ENCODE assay signal across 8 mouse cellular contexts in the genomic region with DNA sequence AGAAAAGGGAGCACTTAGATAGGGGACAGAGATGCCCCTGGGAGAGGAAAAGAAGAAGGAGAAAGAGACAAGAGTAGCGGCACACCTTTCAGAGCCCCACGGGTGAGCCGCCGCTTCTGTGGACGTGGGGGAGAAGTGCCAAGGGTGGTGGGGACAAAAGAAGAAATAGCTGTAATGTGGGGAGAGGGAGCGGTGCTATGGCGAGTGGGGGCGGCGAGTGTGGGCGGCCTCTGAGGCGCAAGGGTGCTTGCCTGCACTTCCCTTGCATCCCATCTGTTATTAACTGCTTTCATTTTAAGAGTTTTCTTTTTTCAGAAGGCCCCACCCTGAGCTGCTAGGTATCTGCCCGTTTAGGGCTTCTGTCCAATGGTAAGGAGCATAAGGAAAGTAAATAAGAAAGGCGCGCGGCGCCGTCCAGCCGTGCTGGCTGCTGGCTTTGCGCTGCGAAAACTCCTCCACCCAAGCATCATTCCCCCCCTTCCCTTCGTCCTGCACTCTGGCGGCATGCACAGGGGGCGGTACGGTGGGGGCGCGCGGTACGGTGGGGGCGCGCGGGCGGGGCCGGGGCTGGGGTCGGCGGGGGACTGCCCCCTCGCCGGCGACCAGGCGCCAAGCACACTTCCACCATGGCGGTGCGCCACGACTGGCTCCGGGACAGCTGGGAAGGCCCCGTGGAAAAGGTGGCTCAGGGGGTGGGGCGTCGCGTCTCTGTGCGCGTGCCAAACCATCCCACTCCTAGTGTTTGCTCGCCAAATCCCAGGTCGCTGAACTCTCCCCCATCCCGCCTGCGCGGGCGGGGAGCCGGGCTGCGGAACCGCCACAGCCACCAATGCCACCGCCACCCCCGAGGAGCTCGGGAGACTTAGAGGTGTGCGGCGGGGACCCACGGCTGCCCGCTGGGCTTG. TPM values are rescaled to one million over a fixed set of nuclear protein-coding genes. Genes with fewer than 3 reads are reported as not detected.
DNase-seq lines count a peak whose midpoint lies in the region; ATAC-seq lines count a peak whose summit lies in the region.

No protein-coding gene starts in this region.

- H3K4me2 ChIP-seq in forebrain, embryonic 11.5 days (ENCODE audit: low read depth, low read length, severe bottlenecking), result no peak overlapping the region
- no peak overlapping the region for H3K4me2 ChIP-seq in limb, embryonic 11.5 days (ENCODE audit: low read depth, severe bottlenecking)
- peak overlapping the region; percentile 20 for H3K4me2 ChIP-seq in neural tube, embryonic 15.5 days

- H3K27me3 ChIP-seq in forebrain, embryonic 11.5 days (ENCODE audit: control insufficient read depth, insufficient read depth, low read length), result peaks cover 2% of the 10 kb centered on the region; the same call in 1 of the 2 replicates
- 0 out of 2 replicates have a peak, but pooled peaks cover 2% of the 10 kb centered on the region for H3K27me3 ChIP-seq in limb, embryonic 11.5 days (ENCODE audit: control insufficient read depth, insufficient read depth, low read length)
- no peaks in the 10 kb centered on the region for H3K27me3 ChIP-seq in neural tube, embryonic 15.5 days (replicated peaks)

- 61% methylated on average over 64 of the region's 65 CpGs for WGBS in forebrain, embryonic 11.5 days
- 50% methylated on average over 56 of the region's 65 CpGs for WGBS in limb, embryonic 11.5 days
- WGBS in neural tube, embryonic 15.5 days, result 50% methylated on average over 65 of the region's 65 CpGs

- no peak overlapping the region for H3K9ac ChIP-seq in forebrain, embryonic 11.5 days (ENCODE audit: low read length)
- H3K9ac ChIP-seq in limb, embryonic 11.5 days (ENCODE audit: low read length), result no peak overlapping the region
- H3K9ac ChIP-seq in neural tube, embryonic 15.5 days (replicated peaks), result no peak overlapping the region

- no peaks in the 10 kb centered on the region for H3K36me3 ChIP-seq in forebrain, embryonic 11.5 days (ENCODE audit: control insufficient read depth, insufficient read depth, low read length)
- H3K36me3 ChIP-seq in limb, embryonic 11.5 days (ENCODE audit: control insufficient read depth, insufficient read depth, low read length), result no peaks in the 10 kb centered on the region
- H3K36me3 ChIP-seq in neural tube, embryonic 15.5 days, result no peaks in the 10 kb centered on the region

- peaks cover 7% of the 10 kb centered on the region for H3K9me3 ChIP-seq in forebrain, embryonic 11.5 days (ENCODE audit: control insufficient read depth, low read length)
- H3K9me3 ChIP-seq in limb, embryonic 11.5 days (ENCODE audit: control insufficient read depth, low read length), result peaks cover 15% of the 10 kb centered on the region
- no peaks in the 10 kb centered on the region; the same call in 1 of the 2 replicates for H3K9me3 ChIP-seq in neural tube, embryonic 15.5 days (replicated peaks)

- H3K27ac ChIP-seq in forebrain, embryonic 11.5 days (ENCODE audit: low read depth, low read length), result no peak overlapping the region
- H3K27ac ChIP-seq in limb, embryonic 11.5 days (replicated peaks; ENCODE audit: low read depth, low read length), result no peak overlapping the region
- no peak overlapping the region for H3K27ac ChIP-seq in neural tube, embryonic 15.5 days (replicated peaks)

- ATAC-seq in forebrain, embryonic 11.5 days (replicated peaks; ENCODE audit: low FRiP score), result peak; percentile 79
- 0 out of 2 replicates have a peak, but pooled peaks have one; percentile 35 for ATAC-seq in limb, embryonic 11.5 days (ENCODE audit: insufficient number of reproducible peaks, low FRiP score, low TSS enrichment, low read depth)
- ATAC-seq in neural tube, embryonic 15.5 days (ENCODE audit: low FRiP score), result peak; percentile 47; the same call in 1 of the 2 replicates

- DNase-seq in gastrocnemius, postnatal 10 days, result peak; percentile 76
- DNase-seq in gastrocnemius, adult 8-10 months (ENCODE audit: low spot score in 2 of 2), result no peak
- peak; percentile 99 for DNase-seq in testis, postnatal 10 days (ENCODE audit: low spot score)
- DNase-seq in testis, postnatal 14 days (ENCODE audit: low spot score), result no peak
- peak; percentile 90 for DNase-seq in forebrain, embryonic 11.5 days (ENCODE audit: low spot score)
- DNase-seq in limb, embryonic 11.5 days (ENCODE audit: low spot score), result peak; percentile 73
- no peak for DNase-seq in frontal cortex, postnatal 36 days (ENCODE audit: low spot score in 2 of 2)

- H3K4me1 ChIP-seq in forebrain, embryonic 11.5 days (replicated peaks; ENCODE audit: control insufficient read depth, insufficient read depth, low read length), result no peaks in the 10 kb centered on the region
- no peaks in the 10 kb centered on the region for H3K4me1 ChIP-seq in limb, embryonic 11.5 days (ENCODE audit: control insufficient read depth, insufficient read depth, low read length)
- no peaks in the 10 kb centered on the region for H3K4me1 ChIP-seq in neural tube, embryonic 15.5 days

- H3K4me3 ChIP-seq in forebrain, embryonic 11.5 days (ENCODE audit: low read depth, low read length), result peak overlapping the region; percentile 14
- 0 out of 2 replicates have a peak overlapping the region, but pooled peaks have one; percentile 1 for H3K4me3 ChIP-seq in limb, embryonic 11.5 days (ENCODE audit: low read depth, low read length)
- H3K4me3 ChIP-seq in neural tube, embryonic 15.5 days (replicated peaks), result peak overlapping the region; percentile 29

RNA-seq across cellular contexts. Expression of a gene that starts 49.2 kb away (rescaled TPM):
- total RNA-seq in gastrocnemius, postnatal 10 days (2021), result 10 to 100 TPM; 12.3 to 13.3 TPM
- 10 to 100 TPM; 11.7 to 12.6 (median 12.2) TPM for total RNA-seq in gastrocnemius, adult 8-10 months (2022)
- 29.8 and 35.7 TPM in 2 replicates for polyA plus RNA-seq in forebrain, embryonic 11.5 days (2014; fragmentation: Nextera tagmentation; extraction: Ambion mirVana)
- 36.8 and 38.9 TPM in 2 replicates for polyA plus RNA-seq in limb, embryonic 11.5 days (2014; fragmentation: Nextera tagmentation; extraction: Ambion mirVana)
- 33.3 and 33.5 TPM in 2 replicates for polyA plus RNA-seq in neural tube, embryonic 15.5 days (2015; fragmentation: Nextera tagmentation; extraction: Ambion mirVana)

RNA-seq across cellular contexts. Expression of a gene that starts 49.5 kb away (rescaled TPM):
- total RNA-seq in gastrocnemius, postnatal 10 days (2021), result 1 to 10 TPM; 3.2 to 3.8 TPM
- 1 to 10 TPM; 5.2 to 7.1 (median 5.3) TPM for total RNA-seq in gastrocnemius, adult 8-10 months (2022)
- polyA plus RNA-seq in forebrain, embryonic 11.5 days (2014; fragmentation: Nextera tagmentation; extraction: Ambion mirVana), result 7.7 and 8.3 TPM in 2 replicates
- 6.7 and 7.0 TPM in 2 replicates for polyA plus RNA-seq in limb, embryonic 11.5 days (2014; fragmentation: Nextera tagmentation; extraction: Ambion mirVana)
- polyA plus RNA-seq in neural tube, embryonic 15.5 days (2015; fragmentation: Nextera tagmentation; extraction: Ambion mirVana), result 13.6 and 15.6 TPM in 2 replicates

Comparison
In these comparisons a context has a peak if more than half of its experiments do, and no peak if none do; other contexts are left out.
1. DNase-seq: peak in gastrocnemius, postnatal 10 days (single experiment), testis, postnatal 10 days (single experiment), forebrain, embryonic 11.5 days (single experiment) and limb, embryonic 11.5 days (single experiment); none in gastrocnemius, adult 8-10 months (0 of 2), testis, postnatal 14 days (single experiment) and frontal cortex, postnatal 36 days (0 of 2).
2. Peak in every context shown above with its lines, with median percentiles within 50 percentile points of each other: ATAC-seq and H3K4me3 ChIP-seq.